Mouse (Mus musculus): ENCODE measurements at regions not wholly inside any gene's neighbourhood (a gene's known extent, or its start where the extent isn't known, plus 50 kb on each side); places are given as distances from the start of the nearest gene placed in this dataset.

GRCm38 (mm10) chr13:28673622-28674021, 279.9 kb downstream of the Sox4 start:
- H3K4me3 ChIP-seq (ENCODE audit: insufficient read depth, low read depth, low read length): no peak overlapping the region
- no peak for DNase-seq (ENCODE audit: extremely low read depth, low read depth, low spot score)
- 91% methylated on average over 3 of the region's 3 CpGs for WGBS
- no peaks in the 10 kb centered on the region for H3K27me3 ChIP-seq (ENCODE audit: control insufficient read depth, insufficient read depth, low read length)
- no peaks in the 10 kb centered on the region for H3K79me2 ChIP-seq (ENCODE audit: control insufficient read depth, insufficient read depth, low read length)
- H3K9ac ChIP-seq (ENCODE audit: low read depth, low read length): no peak overlapping the region
- peaks cover 4% of the 10 kb centered on the region; the same call in 1 of the 2 replicates for H3K4me1 ChIP-seq (ENCODE audit: control insufficient read depth, insufficient read depth, low read length)
- TF ChIP-seq CTCF (IDR thresholded peaks at IDR 0.05; ENCODE audit: low read depth, low read length) (no peak), POLR2A (IDR thresholded peaks at IDR 0.05; ENCODE audit: extremely low read depth, insufficient read depth, low read length) (no peak)
- H3K27ac ChIP-seq (replicated peaks; ENCODE audit: insufficient read depth, low read depth, low read length): no peak overlapping the region
- H3K36me3 ChIP-seq (ENCODE audit: control insufficient read depth, insufficient read depth, low read length): no peaks in the 10 kb centered on the region

GRCm38 (mm10) chr13:28671543-28671942, 282.0 kb downstream of the Sox4 start:
- Histone ChIP-seq H3K9ac (ENCODE audit: low read depth, low read length) (no peak overlapping the region), H3K4me3 (ENCODE audit: insufficient read depth, low read depth, low read length) (no peak overlapping the region), H3K36me3 (ENCODE audit: control insufficient read depth, insufficient read depth, low read length) (no peaks in the 10 kb centered on the region), H3K4me1 (ENCODE audit: control insufficient read depth, insufficient read depth, low read length) (peaks cover 4% of the 10 kb centered on the region; the same call in 1 of the 2 replicates), H3K79me2 (ENCODE audit: control insufficient read depth, insufficient read depth, low read length) (no peaks in the 10 kb centered on the region), H3K27me3 (ENCODE audit: control insufficient read depth, insufficient read depth, low read length) (no peaks in the 10 kb centered on the region), H3K27ac (replicated peaks; ENCODE audit: insufficient read depth, low read depth, low read length) (no peak overlapping the region)
- no peak for TF ChIP-seq CTCF (IDR thresholded peaks at IDR 0.05; ENCODE audit: low read depth, low read length)
- TF ChIP-seq POLR2A (IDR thresholded peaks at IDR 0.05; ENCODE audit: extremely low read depth, insufficient read depth, low read length): no peak
- DNase-seq (ENCODE audit: extremely low read depth, low read depth, low spot score): no peak
- 76% methylated on average over 11 of the region's 11 CpGs for WGBS

DNA sequence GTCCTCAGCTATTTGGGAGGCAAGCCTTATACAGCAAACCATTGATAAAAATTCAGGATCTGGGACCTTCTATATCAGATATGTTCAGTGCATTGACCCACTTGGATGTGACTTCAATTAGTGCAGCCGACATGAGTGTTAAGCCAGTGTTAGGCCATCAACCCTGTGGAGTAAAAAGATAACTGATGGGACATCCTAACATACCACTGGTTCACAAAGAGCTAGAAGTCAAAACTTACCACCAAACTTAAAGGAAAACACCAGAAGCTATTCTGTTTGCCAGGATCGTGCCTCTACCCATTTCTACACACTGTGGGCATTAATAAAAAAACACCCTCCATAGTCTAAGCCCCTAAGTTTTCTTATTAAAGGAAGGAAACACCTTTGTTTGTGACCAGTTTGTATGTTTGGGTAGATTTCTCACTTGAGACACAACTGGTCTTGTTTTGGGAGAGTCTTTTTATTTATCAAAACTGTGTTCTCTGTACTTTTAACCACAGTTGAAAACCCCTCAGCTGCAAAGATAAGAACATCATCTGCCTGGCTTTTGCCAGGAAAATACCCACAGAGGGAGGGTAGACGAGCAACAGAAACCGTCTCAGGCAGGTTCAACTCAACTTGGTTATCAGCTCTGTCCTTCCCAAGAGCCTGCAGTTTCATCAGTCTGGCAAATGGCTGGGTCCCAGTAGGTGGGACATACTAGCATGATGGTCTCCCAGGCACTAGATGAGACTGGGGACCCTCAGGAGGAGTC, 283.5 kb downstream of the Sox4 start:
- no peak for DNase-seq (ENCODE audit: extremely low read depth, low read depth, low spot score)
- H3K36me3 ChIP-seq (ENCODE audit: control insufficient read depth, insufficient read depth, low read length): no peaks in the 10 kb centered on the region
- no peaks in the 10 kb centered on the region for H3K79me2 ChIP-seq (ENCODE audit: control insufficient read depth, insufficient read depth, low read length)
- H3K4me3 ChIP-seq (ENCODE audit: insufficient read depth, low read depth, low read length): no peak overlapping the region
- TF ChIP-seq POLR2A (IDR thresholded peaks at IDR 0.05; ENCODE audit: extremely low read depth, insufficient read depth, low read length): no peak
- no peak for TF ChIP-seq CTCF (IDR thresholded peaks at IDR 0.05; ENCODE audit: low read depth, low read length)
- H3K4me1 ChIP-seq (ENCODE audit: control insufficient read depth, insufficient read depth, low read length): peaks cover 4% of the 10 kb centered on the region; the same call in 1 of the 2 replicates
- no peak overlapping the region for H3K9ac ChIP-seq (ENCODE audit: low read depth, low read length)
- H3K27ac ChIP-seq (replicated peaks; ENCODE audit: insufficient read depth, low read depth, low read length): no peak overlapping the region
- WGBS: 94% methylated on average over 4 of the region's 4 CpGs
- no peaks in the 10 kb centered on the region for H3K27me3 ChIP-seq (ENCODE audit: control insufficient read depth, insufficient read depth, low read length)

GRCm38 (mm10) chr13:28666832-28667231, 286.7 kb downstream of the Sox4 start:
- Histone ChIP-seq H3K36me3 (ENCODE audit: control insufficient read depth, insufficient read depth, low read length) (no peaks in the 10 kb centered on the region), H3K4me1 (ENCODE audit: control insufficient read depth, insufficient read depth, low read length) (peaks cover 4% of the 10 kb centered on the region; the same call in 1 of the 2 replicates), H3K27me3 (ENCODE audit: control insufficient read depth, insufficient read depth, low read length) (0 out of 2 replicates have a peak, but pooled peaks cover 4% of the 10 kb centered on the region), H3K4me3 (ENCODE audit: insufficient read depth, low read depth, low read length) (no peak overlapping the region), H3K9ac (ENCODE audit: low read depth, low read length) (no peak overlapping the region), H3K79me2 (ENCODE audit: control insufficient read depth, insufficient read depth, low read length) (no peaks in the 10 kb centered on the region), H3K27ac (replicated peaks; ENCODE audit: insufficient read depth, low read depth, low read length) (no peak overlapping the region)
- WGBS: 36% methylated on average over 3 of the region's 3 CpGs
- no peak for DNase-seq (ENCODE audit: extremely low read depth, low read depth, low spot score)
- TF ChIP-seq POLR2A (IDR thresholded peaks at IDR 0.05; ENCODE audit: extremely low read depth, insufficient read depth, low read length) (no peak), CTCF (IDR thresholded peaks at IDR 0.05; ENCODE audit: low read depth, low read length) (no peak)

- no peaks in the 10 kb centered on the region for H3K36me3 ChIP-seq (ENCODE audit: control insufficient read depth, insufficient read depth, low read length)
- H3K4me3 ChIP-seq (ENCODE audit: insufficient read depth, low read depth, low read length): no peak overlapping the region
- no peak overlapping the region for H3K9ac ChIP-seq (ENCODE audit: low read depth, low read length)
- 85% methylated on average over 5 of the region's 5 CpGs for WGBS
- H3K27ac ChIP-seq (replicated peaks; ENCODE audit: insufficient read depth, low read depth, low read length): no peak overlapping the region
- H3K79me2 ChIP-seq (ENCODE audit: control insufficient read depth, insufficient read depth, low read length): no peaks in the 10 kb centered on the region
- DNase-seq (ENCODE audit: extremely low read depth, low read depth, low spot score): no peak
- peaks cover 4% of the 10 kb centered on the region; the same call in 1 of the 2 replicates for H3K4me1 ChIP-seq (ENCODE audit: control insufficient read depth, insufficient read depth, low read length)
- TF ChIP-seq CTCF (IDR thresholded peaks at IDR 0.05; ENCODE audit: low read depth, low read length): no peak
- TF ChIP-seq POLR2A (IDR thresholded peaks at IDR 0.05; ENCODE audit: extremely low read depth, insufficient read depth, low read length): no peak
- H3K27me3 ChIP-seq (ENCODE audit: control insufficient read depth, insufficient read depth, low read length): 0 out of 2 replicates have a peak, but pooled peaks cover 4% of the 10 kb centered on the region
These were observed 288.4 kb downstream of the Sox4 start for GRCm38 (mm10) chr13:28665150-28665549.

DNA sequence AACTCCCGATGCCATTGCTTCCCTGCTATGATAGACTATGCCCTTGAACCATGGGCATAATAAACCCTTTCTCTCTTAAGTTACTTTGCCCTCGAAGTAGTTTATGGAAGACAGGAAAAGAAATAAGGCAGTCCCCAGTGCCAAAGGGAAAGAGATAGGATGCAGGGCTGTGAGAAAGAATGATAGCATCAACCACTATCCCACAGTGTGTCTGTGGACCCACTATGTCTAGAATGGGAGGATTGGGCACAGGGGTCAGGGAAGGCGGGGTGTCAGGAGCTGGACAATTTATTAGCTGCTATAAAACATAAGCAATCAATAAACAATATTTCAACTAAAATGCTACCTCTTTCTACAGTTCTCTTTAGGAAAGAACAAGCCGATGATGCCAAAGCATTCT, 288.8 kb downstream of the Sox4 start:
- Histone ChIP-seq H3K79me2 (ENCODE audit: control insufficient read depth, insufficient read depth, low read length) (no peaks in the 10 kb centered on the region), H3K27me3 (ENCODE audit: control insufficient read depth, insufficient read depth, low read length) (0 out of 2 replicates have a peak, but pooled peaks cover 4% of the 10 kb centered on the region), H3K9ac (ENCODE audit: low read depth, low read length) (no peak overlapping the region), H3K36me3 (ENCODE audit: control insufficient read depth, insufficient read depth, low read length) (no peaks in the 10 kb centered on the region), H3K4me3 (ENCODE audit: insufficient read depth, low read depth, low read length) (no peak overlapping the region), H3K27ac (replicated peaks; ENCODE audit: insufficient read depth, low read depth, low read length) (no peak overlapping the region), H3K4me1 (ENCODE audit: control insufficient read depth, insufficient read depth, low read length) (peaks cover 4% of the 10 kb centered on the region; the same call in 1 of the 2 replicates)
- WGBS: 88% methylated on average over 4 of the region's 4 CpGs
- DNase-seq (ENCODE audit: extremely low read depth, low read depth, low spot score): no peak
- TF ChIP-seq POLR2A (IDR thresholded peaks at IDR 0.05; ENCODE audit: extremely low read depth, insufficient read depth, low read length): no peak
- TF ChIP-seq CTCF (IDR thresholded peaks at IDR 0.05; ENCODE audit: low read depth, low read length): no peak
